Mouse (Mus musculus) kidney, adult 11 months (tissue): ENCODE data around the gene Extl1.
"Not testable (repeated sequence)": the region's sequence is repeated elsewhere in the genome, so short reads cannot be mapped to it uniquely, and the experiment has no call there.

Experiments
- DNase-seq: peaks from one replicate; pipeline ENCODE4 v3.0.0; 2022

Extl1 gene

GRCm38 (mm10) chr4:134383750-134384149 is at the start of gene Extl1:
TSS of gene Extl1 (minus strand) at chr4:134383850.
- DNase-seq = not testable (repeated sequence)

GRCm38 (mm10) chr4:134432686-134433360 is 49.2 kb upstream of the Extl1 start:
- DNase-seq = no peak

- DNase-seq = no peak
These were observed 46.8 kb upstream of the Extl1 start for GRCm38 (mm10) chr4:134430381-134431004.

DNA sequence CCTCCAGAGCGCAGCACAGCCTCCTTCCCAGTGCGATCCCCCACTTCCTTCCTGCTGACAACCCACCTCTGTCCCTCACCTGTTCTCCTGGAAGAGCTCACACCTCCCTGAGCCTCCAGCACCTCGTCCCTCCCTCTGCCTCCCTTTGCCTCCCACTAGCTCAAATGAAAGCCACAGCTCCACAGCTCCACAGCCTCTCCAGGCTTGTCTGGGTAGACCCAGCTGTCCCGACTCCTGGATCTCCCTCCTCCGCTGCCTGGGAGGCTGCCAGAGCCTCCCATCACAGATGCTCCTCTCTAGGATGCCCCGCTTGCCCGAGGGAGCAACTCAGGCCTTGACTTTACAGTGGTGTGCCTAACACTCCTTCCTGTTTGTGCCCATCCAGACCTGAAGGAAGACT is 41.4 kb upstream of the Extl1 start:
- DNase-seq = no peak

- DNase-seq = no peak
These were observed 40.3 kb upstream of the Extl1 start for GRCm38 (mm10) chr4:134423949-134424348.

DNA sequence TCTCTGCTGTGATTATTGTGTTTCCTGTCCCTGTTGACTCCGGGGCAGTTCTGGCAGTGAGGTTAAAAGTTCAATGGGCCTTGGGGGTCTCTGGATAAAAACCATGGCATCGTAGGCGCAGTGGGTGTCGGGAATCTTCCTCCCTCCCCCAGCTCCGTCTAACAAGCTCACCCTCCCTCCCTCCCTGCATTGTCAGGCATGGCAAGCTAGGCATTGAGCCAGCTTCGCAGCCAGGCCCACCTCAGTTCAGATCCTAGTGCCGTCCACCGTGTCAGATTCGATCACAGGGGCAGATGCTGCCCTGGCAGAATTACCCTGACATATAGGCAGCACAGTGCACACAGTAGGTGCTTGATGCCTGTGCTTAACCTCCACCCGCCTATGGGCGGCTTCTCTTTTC is 38.3 kb upstream of the Extl1 start:
- DNase-seq = no peak

DNA sequence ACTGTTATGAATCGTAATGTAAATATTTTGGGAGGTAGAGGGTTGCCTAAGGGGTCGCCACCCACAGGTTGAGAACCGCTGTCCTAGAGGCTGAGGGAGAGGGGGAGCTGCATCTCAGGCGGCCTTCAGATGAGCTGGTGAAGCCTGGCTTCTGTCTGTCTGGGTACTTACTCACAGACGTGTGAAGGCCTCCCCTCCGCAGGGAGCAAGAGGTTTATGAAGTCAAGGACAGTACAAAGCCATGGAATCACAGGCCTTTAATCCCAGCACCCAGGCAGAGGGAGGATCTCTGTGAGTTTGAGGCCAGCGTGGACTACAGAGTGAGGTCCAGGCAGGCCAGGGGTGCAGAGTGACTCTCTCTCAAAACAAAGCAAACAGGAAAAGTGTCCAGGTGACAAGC is 33.5 kb upstream of the Extl1 start:
- DNase-seq = no peak

DNA sequence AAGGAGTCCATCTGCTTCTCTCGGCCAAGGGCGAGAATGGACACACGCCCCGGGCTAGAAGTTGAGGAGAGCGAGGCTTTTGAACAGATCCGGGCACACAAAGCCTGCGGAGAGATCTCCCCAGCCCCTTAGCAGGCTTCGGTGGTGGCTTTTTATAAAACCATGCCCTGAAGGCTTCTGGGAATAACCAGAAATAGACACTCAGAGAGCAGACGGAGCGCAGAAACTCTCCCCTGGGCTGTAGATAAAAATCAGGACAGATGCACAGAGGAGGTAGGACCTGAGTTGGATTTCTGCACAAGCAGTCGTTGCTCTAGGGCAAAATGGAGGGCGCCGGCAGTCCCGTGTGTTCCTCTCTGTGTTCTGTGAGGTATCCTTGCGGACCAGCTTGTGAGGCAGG is 33.0 kb upstream of the Extl1 start:
- DNase-seq = no peak

- DNase-seq = no peak
These were observed 32.5 kb upstream of the Extl1 start for GRCm38 (mm10) chr4:134416177-134416576.

GRCm38 (mm10) chr4:134409286-134409685 is 25.6 kb upstream of the Extl1 start:
- DNase-seq = no peak

- no peak for DNase-seq
These were observed 20.1 kb upstream of the Extl1 start for GRCm38 (mm10) chr4:134403721-134404120.

- peak; percentile 47 for DNase-seq
These were observed 19.1 kb upstream of the Extl1 start for GRCm38 (mm10) chr4:134402571-134403262.

GRCm38 (mm10) chr4:134401856-134402570 is 18.4 kb upstream of the Extl1 start:
- no peak for DNase-seq

GRCm38 (mm10) chr4:134401181-134401661 is 17.6 kb upstream of the Extl1 start:
- DNase-seq = no peak

DNA sequence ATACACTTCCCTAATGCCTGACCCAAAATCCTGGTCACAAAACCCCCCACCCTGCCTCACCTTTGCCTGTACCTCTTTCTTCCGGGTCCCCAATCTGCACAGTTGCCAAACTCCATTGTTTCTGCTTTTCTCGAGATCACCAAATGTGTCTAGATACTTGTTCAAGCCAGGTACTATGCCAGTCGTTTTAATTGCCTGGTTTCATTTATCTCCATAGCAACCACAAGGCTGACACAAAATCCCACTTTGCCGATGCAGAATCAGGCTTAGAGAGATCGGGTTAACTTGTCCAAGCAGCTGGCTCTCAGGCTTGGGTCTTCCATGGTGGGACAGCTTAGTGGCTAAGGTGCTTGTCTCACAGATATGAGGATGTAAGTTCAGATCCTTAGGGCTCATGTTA is 16.6 kb upstream of the Extl1 start:
- DNase-seq = no peak

DNA sequence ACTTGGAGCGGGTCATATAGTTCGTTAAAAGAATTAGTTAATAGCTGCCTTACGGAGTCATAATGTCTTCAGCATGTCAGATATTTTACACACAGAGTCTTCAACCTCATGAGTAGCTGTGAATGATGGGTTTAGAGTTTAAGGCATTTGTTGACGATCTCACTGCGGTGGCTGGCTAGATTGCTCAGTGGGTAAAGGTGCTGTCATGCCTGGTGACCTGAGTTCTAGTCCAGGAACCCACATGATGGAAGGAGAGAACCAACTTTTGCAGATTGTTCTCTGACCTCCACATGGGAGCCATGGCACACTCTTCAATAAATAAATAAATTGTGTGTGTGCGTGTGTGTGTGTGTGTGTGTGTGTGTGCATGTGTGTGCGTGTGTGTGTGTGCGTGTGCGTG is 14.1 kb upstream of the Extl1 start:
- no peak for DNase-seq

GRCm38 (mm10) chr4:134397121-134397520 is 13.5 kb upstream of the Extl1 start:
- peak; percentile 94 for DNase-seq

DNA sequence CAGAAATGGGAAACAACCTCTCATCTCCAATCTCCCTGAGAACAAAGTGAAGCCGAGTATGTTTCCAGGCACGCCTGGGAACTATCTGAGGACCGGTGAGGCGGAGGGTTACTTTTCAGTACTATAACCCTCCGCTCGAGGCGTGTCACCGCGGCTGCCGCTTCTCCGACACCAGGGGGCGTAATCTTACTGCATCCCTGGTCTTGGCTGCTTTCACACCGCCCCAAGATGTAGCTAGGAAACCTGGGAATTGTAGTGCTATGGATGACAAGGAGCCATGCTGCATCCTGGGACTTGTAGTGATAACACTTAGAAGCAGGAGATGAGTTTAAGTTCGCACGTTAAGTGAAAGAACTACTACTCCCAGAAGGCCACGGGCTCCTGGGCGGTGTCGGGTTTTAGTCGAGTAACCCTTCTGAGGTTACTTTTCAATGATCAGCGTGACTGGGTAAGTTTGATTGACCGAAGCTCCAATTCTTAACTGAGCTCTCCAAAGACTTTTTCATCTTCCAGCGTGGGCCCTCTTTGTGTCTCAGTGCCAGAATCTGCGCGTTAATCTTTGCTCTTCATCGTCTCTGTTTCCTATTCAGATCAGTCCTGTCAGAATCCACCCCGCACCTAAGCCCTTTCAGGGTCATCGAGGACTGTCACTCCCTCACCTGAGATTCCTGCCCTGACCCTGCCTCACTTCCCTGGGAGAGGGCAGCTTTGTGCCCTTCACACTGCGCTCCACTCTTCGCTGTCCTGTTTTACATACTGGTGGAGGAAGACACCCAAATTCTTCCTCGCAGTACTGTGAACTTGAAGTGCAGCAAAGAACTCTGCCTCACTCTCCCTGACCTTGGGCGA is 12.6 kb upstream of the Extl1 start, which contains the start of gene Pafah2:
Gene Pafah2, plus strand, starts transcription at position 344 of the 849 bp plus-strand sequence.
- peak; percentile 98 for DNase-seq

- no peak for DNase-seq
These were observed 11.5 kb upstream of the Extl1 start for GRCm38 (mm10) chr4:134395142-134395541.

- DNase-seq = no peak
These were observed 9.4 kb upstream of the Extl1 start for GRCm38 (mm10) chr4:134393026-134393425.

DNA sequence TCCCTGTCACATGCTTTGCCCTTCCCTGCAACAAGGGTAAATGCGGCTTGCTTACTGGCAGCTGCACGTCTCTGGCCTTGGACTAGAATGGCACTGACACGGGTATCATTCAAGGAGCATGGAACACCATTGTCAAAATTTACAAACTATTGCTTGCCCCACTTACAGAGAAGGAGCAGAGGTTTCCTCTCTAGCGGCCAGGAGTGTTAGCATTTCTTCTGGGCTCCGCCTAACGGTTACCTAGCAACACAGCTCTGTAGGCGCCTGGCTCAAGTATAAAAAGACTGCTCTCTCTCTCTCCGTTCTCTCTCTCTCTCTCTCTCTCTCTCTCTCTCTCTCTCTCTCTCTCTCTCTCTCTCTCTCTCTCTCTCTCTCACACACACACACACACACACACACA is 8.9 kb upstream of the Extl1 start:
- no peak for DNase-seq

DNA sequence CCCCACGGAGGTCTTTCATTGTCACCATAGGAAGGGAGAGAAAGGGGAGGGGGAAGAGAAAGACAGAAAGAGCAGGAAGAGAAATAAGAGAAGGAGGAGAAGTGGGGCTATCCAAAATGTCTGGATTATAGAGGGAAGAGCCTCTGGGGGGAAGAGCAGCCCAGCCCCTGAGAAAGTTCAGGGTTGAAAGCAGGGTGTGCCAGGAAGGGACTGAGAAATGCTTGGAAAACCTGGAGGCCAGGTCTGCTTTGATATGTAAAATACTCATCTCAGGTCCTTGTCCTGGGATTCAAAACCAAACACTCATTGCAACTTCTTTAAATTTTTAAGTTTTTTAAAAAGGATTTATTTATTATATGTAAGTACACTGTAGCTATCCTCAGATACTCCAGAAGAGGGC is 8.0 kb upstream of the Extl1 start:
- no peak for DNase-seq
